Mouse (Mus musculus) gastrocnemius, postnatal 36 days (tissue): ENCODE measurements at regions not wholly inside any gene's neighbourhood (a gene's known extent, or its start where the extent isn't known, plus 50 kb on each side); places are given as distances from the start of the nearest gene placed in this dataset.

Experiments
- DNase-seq, 2 experiments: peaks; one replicate each; pipeline ENCODE4 v3.0.0; 2022
- intact Hi-C: fragments of 180-260 bp; cut with DNase I; formaldehyde crosslinking; loops from one replicate; pipeline ENCODE4 v1.15.1; 2025

DNA sequence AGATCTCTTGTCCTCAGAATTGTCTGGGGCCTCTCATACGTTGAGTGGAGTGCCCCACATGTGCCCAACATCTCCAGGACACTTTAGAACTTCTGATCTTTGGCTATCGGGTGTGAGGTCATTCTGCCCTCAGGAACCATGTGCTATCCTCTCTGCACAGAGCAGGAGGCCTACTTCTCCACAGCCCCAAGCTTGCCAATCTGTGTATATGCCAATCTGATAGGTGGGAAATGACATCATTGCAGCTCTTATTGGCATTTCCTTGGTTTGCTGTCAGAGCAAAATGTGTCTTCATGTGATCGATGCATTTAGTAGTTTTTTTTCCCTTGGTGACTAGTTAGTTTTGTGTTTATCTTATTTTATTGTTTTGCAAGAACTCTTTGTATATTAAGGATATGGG, 108.8 kb upstream of the Ptpn1 start:
- DNase-seq, result no peak
- intact Hi-C loops, result no loop called here

DNA sequence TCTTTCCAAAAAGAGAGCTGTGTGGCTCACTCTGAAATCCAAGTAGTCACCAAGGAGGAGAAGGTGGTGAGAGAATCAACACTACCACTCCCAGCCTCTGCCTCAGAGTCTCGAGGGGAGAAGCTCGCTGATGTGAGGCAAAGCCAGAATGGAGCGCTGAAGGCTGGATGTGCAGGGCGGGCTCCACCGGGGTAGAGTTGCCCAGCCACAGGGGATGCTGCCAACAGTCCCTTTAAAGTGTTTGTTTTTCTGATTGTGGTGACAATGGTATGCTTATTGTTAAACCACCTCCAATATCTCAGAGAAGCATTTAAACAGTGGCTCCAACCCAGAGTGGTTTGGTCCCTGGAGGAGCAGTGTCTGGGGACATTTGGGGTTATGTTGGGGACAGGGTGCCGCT, 110.7 kb upstream of the Ptpn1 start:
- intact Hi-C loops, result no loop called here

DNA sequence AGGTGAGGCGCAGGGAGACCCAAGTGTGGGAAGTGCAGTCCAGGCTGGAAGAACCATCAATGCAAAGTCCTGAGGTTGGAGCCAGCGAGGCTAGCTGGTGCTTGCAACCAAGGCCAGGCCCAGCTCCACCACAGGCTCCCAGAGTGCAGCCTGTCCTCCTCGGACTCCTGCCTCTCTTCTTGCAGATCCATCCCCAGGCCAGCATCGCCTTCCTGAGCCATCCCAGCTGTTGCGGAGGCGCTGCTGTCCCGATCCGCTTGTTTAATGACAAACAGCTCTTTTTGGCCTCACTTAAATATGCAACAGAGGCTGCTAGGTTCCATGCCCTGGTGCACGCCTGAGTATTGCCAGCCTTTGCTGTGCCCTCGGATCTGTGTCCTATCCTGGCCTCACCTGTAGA, 113.1 kb upstream of the Ptpn1 start:
- no peak for DNase-seq
- intact Hi-C loops, result no loop called here

More for the DNA sequence above, 110.7 kb upstream of the Ptpn1 start:
- DNase-seq, result no peak

DNA sequence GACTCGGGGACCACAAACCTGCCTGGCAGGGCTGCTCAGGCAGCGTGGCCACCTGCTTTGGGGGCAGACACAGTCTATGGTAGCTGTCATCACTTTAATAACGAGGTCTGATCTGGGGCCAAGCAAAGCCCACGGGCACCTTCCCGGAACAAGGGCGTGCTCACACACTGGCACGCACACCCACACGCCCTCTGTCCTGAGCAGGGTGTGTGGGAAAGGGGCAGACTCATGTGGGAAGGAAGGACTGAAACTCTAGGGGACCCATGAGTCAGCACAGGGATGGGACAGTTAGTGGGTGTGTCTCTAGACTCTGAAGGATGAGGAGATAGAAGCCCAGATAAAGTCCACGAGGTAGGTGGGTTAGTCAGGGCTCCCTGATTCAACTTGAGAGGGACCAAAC, 114.8 kb upstream of the Ptpn1 start:
- intact Hi-C loops, result no loop called here
- DNase-seq, result no peak

DNA sequence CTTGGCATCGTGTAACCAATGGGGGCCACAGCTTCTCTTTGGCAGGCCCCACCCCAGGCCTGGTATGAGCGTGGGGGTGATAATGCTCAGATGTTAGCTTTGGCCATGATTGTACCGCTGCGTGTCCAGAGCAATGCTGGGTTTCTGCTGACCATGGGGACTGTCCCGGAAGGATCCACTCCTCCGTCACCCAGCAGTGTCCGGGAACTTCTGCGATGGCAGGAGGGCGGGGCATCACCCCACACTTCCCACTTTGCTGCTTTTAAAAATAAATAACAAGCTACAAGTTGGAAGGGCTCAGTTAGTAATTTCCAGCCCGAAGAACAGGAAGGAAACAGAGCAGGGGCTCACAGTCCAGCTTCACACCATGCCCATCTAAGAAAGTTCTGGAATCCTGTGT, 116.7 kb upstream of the Ptpn1 start:
- no peak for DNase-seq
- intact Hi-C loops, result no loop called here

DNA sequence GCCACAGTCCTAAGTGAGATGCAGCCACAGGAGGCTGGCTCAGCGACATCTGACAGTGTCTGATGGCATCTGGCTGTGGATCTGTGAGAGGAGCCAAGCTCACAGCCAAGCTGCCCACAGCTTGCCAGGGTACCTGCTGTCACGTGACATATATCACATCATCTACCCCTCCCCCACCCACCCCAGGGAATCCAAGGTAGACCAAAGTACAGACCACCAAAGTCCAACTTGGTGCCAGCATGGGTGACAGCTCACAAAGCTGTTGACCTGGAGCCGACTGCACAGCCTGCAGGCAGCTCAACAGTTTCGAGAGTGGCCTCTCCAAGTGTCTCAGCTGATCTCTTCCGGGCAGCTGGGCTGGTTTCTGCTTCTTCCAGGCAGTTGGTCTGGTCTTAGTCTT, 119.6 kb upstream of the Tmem189 start:
- intact Hi-C loops, result no loop called here
- DNase-seq, result no peak

DNA sequence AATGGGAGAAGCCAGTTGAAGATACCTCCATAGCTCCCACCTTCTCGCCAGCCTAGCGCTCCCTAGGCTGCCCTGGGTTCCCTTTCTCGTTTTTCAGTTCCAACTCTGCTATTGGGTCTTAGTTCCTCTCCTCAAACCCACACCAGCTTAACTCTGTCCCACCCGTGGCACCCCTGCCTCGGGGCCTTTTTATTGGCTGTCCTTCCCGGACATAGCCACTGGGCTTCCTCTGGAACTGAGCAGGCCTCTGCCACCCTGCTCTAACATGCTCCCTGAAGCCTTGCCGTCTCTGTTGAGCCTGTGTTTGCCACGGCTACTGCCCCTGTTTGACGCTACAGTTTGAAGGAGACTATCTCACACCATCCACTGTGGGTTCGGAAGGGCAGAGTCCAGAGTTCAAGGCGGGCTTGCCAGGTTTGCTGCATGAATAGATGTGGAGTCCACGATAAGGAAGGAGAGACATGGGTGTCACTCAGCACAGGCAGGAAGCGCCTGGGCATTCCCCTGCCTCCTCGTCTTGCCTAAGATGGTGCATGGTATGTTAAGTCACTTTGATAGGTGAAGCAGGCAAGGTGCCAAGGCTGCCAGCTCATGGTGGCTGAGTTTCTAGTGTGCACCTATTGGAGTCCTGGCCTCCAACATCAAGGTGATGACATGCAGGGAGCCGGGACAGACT, 116.1 kb upstream of the Tmem189 start:
- intact Hi-C loops, result no loop called here
- no peak for DNase-seq

DNA sequence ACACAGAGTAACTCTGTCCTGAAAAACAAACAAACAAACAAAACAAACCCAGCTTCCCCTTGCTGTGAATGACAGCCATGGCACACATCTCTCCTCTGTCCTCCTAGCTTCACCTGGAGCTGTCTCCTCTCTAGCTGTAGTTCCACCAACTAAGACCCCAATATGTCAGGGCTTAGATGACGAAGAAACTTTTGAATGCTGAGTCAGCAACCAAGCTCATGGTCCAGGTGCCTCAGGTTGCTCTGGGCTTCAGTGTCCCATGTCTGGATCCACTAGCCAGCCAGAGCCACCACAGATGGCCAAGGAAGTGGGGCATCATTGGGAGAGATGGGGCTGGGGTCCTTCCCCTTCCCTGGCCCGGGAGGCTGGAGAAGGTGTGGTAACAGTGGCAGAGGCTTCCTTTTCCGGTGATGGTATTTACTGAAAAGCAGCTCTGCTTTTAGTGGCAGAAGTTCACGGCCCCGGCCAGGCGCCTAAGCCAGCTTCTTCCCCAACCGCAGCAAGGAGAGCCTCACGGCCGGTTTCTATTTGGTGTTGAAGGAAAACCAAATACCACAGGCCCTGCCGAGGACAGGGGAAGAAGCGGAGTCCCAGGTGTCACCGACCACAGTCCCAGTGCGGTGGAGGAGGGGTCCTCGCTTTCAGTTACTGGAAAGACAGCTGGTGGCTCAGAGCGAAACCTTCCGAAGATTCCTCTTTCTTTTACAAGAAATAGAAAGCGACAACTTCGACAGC, 115.0 kb upstream of the Tmem189 start:
- intact Hi-C loops, result no loop called here
- DNase-seq, result no peak

DNA sequence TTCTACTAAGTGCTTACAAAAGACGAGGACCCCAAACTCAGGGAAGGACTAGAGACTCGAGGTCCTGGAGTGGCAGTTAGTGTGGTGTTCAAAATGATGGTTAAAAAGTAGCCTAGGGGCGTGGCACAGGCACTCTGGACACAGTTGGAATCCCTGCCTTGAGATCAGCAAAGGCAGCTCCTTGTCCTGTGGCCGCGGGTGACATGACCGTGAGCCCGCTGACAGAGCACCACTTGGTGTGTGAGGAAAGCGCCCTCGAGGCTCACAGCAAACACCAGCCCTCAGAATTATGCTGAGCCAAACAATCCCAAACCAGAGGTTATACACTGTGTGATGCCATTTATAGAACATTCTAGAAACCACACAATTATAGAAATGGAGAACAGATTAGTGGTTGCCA, 112.9 kb upstream of the Tmem189 start:
- intact Hi-C loops, result no loop called here
- no peak for DNase-seq

DNA sequence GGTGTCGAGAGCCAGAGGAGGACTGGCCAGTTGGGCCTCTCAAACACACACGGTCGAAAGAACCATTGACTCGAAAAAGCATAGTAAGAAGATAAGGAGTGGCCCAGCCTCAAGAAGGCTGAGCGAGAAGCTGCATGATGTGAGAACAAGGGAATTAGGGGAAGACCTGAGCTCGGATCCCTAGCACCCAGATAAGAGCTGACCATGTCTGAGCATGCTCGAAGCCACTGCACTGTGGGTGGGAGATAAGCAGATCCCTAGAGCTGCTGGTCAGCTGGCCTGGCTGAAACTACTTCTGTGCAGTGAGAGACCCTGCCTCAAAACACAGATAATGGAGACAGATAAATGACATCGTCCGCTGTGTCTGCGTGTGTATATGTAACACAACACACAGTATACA, 111.8 kb upstream of the Tmem189 start:
- intact Hi-C loops, result no loop called here
- no peak for DNase-seq

DNA sequence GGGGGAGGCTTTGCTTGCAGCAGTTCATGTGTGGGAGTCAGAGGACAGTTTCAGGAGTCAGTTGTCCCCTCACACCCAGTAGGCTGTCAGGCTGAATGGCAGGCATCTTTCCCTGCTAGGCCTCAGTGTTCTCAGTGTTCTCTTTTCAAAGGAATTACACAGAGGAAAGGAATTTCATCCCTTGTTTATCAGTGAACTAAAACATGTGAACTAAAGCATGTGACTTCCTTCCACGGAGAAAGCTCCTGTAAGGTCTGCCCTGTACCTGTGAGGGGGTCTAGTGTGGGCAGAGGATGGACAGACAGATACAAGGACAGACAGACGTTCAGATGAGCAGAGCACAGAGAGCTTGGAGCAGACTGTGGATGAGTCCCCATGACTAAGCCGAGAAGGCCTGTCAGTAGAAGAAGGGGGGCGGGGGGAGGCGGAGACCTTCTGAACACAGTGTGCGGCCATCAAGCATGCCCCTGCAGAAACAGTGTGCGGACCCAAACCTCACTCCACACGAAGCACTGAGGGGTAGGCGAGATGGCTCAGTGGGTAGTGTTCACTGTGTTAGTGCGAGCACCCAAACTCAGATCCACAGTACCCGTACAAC, 111.1 kb upstream of the Tmem189 start:
- intact Hi-C loops, result no loop called here
- no peak for DNase-seq

DNA sequence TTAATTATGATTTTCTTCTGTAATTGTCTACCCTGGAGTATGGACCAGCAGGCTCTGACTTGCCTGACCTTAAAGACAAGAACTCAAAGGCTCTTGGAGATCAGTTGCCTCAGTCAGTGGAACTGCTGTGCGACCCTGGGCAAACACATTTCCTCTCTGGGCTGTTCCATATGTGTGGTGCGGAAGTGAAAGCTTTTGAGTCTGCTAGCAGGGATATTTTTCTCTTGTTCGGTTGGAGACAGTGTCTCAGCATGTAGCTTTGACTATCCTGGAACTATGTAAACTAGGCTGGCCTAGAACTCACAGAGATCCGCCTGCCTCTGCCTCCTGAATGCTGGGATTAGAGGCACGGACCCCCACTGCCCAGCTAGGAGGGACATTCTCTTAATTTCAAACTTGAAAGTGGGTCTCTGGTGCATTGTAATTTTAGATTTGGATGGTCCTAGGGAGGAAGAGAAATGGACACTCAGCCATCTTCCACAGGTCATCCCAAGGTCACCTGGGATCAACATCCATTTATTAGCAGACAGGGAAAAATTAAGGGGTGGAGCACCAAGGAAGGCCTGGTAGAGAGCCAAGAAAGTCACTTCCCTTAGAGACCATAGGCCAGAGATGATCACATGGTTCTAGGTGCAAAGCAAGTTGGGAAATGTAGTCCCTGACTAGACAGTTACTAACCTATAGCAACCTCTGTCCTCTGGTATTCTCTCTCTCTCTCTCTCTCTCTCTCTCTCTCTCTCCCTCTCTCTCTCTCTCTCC, 110.2 kb upstream of the Tmem189 start:
- DNase-seq, result no peak
- intact Hi-C loops, result no loop called here

DNA sequence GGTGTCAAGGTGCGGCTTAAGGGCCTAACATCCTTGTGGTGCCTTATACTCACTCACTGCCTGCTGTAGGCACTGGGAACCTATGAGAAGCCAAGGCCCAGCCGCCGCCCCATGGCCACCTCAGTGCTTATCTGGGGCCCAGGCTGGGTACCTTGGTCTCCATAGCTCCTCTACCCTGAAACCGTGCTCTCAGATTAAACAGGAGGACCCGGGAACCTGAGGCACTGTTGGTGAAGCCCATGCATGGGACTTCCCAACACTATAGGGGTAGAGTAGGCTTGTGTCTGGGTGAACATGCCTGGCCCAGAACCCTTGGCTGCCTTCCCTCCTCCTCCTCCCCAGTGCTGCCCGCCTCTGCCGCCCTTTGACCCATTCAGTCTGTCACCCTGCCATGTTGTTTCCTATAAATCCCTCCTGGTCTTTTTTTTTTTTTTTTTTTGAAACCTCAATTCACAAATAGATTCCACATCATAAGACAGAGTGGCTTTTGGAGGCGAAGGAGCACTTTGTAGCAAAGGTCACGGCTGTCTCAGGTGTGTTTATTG, 109.4 kb upstream of the Tmem189 start:
- DNase-seq, result no peak
- intact Hi-C loops, result no loop called here

DNA sequence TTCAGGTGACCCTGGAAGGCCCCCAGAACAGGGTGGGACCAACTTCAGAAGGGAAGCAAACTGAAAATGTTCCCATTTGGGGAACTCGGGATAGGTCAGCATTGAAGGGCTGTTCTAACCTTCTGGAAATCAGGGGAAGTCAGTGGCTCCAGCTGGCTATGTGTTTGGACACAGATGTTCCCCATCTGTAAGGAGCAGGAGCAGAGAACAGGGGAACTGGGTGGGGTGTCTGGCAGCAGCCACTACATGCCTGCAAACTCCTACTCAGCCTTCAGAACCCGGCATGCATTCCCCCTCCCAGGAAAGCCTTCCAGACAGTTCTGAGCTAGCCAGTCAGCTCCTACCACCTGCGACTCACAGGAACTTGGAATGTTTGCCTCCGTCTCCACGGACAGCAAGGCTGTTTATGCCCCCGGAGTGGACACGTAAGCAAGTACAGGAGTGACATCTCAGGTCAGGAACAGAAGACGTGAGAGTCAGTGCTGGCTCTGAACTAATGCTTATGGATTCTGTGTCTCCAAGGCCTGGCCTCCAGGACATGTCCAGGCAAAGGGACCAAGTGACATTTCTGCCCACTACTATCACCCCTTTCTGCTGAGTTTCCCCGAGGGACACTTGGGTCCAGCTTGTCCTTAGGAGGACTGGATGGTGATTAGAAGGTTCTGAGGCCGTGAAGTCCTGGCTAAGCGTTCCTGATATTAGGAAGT, 108.6 kb upstream of the Tmem189 start:
- intact Hi-C loops, result no loop called here
- DNase-seq, result no peak

DNA sequence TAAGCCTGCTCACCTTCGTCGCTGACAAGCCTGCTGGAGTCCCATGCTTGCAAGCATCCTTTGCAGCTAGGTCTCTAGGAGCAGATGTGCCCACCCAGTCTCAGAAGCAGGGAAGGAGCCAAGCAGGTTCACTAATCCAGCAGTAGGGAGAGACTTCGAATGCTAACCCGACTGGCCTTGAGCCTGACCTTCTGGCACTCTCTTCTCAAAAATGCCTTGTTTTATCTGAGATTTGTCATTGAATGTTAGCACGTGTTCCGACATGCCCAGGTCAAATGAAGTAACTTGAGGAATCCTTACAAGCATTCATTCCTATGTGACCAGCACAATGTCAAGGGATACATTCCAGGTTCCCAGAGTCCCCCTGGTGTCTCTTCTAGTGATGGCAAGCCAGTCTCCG, 105.9 kb upstream of the Tmem189 start:
- intact Hi-C loops, result no loop called here
- DNase-seq, result no peak

DNA sequence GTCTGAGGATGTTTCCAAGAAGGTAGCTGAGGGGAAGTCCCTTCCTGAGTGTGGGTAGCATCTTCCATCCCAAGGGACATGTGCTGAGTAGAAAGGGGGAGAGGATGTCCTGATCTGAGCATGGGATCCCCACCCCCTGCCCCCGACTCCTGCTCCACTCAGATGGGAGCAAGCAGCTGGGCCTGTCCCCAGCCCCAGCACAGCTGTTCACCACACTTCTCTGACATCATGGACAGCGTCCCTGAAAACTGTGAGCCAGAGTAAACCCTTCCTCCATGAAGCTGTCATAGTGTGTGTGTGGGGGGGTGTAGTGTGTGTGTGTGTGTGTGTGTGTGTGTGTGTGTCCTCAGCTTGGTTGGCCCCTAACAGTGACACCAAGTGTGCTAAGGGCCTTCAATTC, 104.3 kb upstream of the Tmem189 start:
- intact Hi-C loops, result no loop called here
- DNase-seq, result no peak

DNA sequence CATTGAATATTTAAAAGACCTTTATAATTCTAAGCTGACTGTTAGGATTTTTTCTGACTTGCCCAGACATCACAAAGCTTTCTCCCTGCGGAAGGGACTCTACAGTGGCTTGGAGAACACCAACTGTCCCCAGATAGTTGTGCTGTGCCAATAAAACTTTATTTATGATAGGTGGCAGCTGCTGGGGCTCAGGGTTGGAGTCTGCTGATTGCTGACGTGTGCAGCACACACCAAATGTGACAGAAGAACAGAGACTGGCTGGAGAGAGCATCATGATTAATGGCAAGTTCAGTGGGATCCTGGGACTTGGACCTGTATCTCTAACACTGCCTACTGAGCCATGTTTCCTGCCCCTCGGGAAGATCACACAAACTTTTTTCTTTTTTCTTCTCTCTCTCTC, 103.1 kb upstream of the Tmem189 start:
- DNase-seq, result no peak
- intact Hi-C loops, result no loop called here

DNA sequence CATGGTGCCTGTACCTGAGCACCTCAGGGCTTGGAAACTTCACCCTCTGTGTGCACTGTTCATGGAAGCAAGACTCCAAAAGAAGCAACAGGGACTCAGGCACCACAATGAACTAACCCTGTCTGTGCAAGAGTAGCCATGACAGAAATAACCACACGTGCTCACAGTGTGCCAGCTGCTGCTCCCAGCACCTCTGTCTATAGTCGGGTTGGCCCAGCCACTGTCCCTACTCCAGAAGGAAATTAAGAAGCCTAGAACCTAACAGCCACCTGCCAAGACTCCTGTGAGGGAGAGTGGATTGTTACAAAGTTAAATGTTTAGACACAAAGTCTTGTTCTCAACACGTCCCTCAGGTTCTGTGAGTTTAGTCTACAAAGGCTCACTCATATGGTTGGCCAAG, 102.7 kb upstream of the Tmem189 start:
- DNase-seq, result no peak
- intact Hi-C loops, result no loop called here

DNA sequence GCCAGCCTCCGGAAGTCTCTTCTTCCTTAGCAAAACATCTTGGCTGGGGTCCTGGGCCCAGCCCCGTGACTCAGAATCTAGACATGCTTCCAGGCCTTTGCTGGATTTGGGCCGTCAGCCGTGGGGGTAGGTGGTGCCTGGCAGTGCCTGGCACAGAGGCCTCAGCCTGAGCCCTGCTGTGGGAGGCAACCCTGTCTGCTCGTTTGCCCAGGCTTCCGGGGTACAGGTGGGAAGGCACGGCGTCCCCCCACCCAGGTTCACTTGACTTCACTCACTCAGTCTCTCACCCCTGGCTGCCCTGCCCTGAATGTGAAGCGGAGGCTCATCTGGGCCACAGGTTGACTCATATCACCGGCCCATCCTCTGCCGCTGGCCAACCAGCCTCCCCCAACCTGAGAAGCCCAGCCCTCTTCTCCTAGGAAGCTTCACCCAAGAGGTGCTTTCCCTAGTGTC, 99.9 kb upstream of the Tmem189 start:
- intact Hi-C loops, result no loop called here
- DNase-seq, result peak in 1 of 2 experiments; percentile 42

DNA sequence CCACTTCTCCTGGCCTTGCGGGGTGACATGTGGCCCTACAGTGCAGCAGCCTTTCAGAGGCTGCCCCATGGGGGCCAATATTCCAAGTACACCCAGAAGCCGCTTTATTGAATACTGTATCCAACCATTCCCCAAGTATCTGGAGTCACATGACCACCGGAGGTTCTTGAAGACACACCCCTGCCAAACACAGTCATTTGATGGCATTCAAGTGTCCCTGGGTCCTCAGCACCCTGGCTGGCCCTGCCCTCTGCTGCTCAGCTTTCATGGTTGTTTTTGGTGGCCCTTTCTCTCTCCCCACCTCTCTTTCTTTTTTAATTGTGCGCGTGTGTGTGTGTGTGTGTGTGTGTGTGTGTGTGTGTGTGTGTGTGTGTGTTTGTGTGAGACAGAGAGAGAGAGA, 97.3 kb upstream of the Tmem189 start:
- no peak for DNase-seq
- intact Hi-C loops, result no loop called here
